Comparison of ENCODE assay signal across 23 mouse cellular contexts in genomic region chr1:165958159-165958558, GRCm38 (mm10).
"Had no signal": no experiment of that assay in that cellular context is flagged by ENCODE, and none has a peak within 500 bp of the region (broad histone marks: within the 10 kb centered on the region; RNA-seq: fewer than 3 reads in every experiment).

No protein-coding gene starts in this region.

- H3K9ac ChIP-seq: heart, embryonic 13.5 days; heart, embryonic 15.5 days; hindbrain, embryonic 13.5 days; hindbrain, embryonic 15.5 days; limb, embryonic 12.5 days; liver, embryonic 13.5 days had no signal

- H3K27ac ChIP-seq: heart, embryonic 13.5 days; heart, embryonic 15.5 days; hindbrain, embryonic 13.5 days; hindbrain, embryonic 15.5 days; hindbrain, postnatal 0 days; left cerebral cortex, adult 2 months; limb, embryonic 10.5 days; limb, embryonic 12.5 days; liver, embryonic 13.5 days had no signal

- H3K4me2 ChIP-seq: heart, embryonic 11.5 days; heart, embryonic 13.5 days; heart, embryonic 15.5 days; hindbrain, embryonic 13.5 days; hindbrain, embryonic 15.5 days; limb, embryonic 12.5 days; liver, embryonic 11.5 days; liver, embryonic 13.5 days had no signal

- ATAC-seq: hindbrain, postnatal 0 days; intestine, embryonic 16.5 days had no signal

- H3K4me1 ChIP-seq: hindbrain, embryonic 13.5 days; hindbrain, embryonic 15.5 days; limb, embryonic 12.5 days had no signal

- H3K9me3 ChIP-seq: heart, embryonic 13.5 days; heart, embryonic 15.5 days; hindbrain, embryonic 13.5 days; hindbrain, embryonic 15.5 days; limb, embryonic 10.5 days; limb, embryonic 12.5 days; liver, embryonic 13.5 days had no signal

- H3K36me3 ChIP-seq: heart, embryonic 13.5 days; heart, embryonic 15.5 days; hindbrain, embryonic 13.5 days; hindbrain, embryonic 15.5 days; limb, embryonic 10.5 days; limb, embryonic 12.5 days; liver, embryonic 13.5 days had no signal

- H3K4me3 ChIP-seq: heart, embryonic 13.5 days; heart, embryonic 15.5 days; hindbrain, embryonic 13.5 days; hindbrain, embryonic 15.5 days; left cerebral cortex, adult 2 months; limb, embryonic 10.5 days; limb, embryonic 12.5 days; liver, embryonic 13.5 days had no signal

- H3K27me3 ChIP-seq: heart, embryonic 13.5 days; heart, embryonic 15.5 days; hindbrain, embryonic 13.5 days; hindbrain, embryonic 15.5 days; limb, embryonic 12.5 days; liver, embryonic 13.5 days had no signal

- DNase-seq: gastrocnemius, postnatal 14 days; gastrocnemius, postnatal 36 days; heart, adult 18-20 months; heart, postnatal 14 days; heart, postnatal 36 days; kidney, adult 11 months; kidney, adult 2 months; kidney, postnatal 14 days; kidney, postnatal 36 days; layer of hippocampus, adult 9-11 months; liver; liver, embryonic 13.5 days had no signal
